Mouse (Mus musculus) embryonic facial prominence, embryonic 12.5 days (tissue): ENCODE measurements around the gene Gm29564. TPM values are rescaled to one million over a fixed set of nuclear protein-coding genes. Genes with fewer than 3 reads are reported as not detected.
"Not testable (repeated sequence)": the region's sequence is repeated elsewhere in the genome, so short reads cannot be mapped to it uniquely, and the experiment has no call there.

Experiments
- ATAC-seq: fragments of 200-750 bp; cut with Nextera tagmentation; 2 replicates; pipeline ENCODE4 v1.8.0; 2017; ENCODE audit not compliant: insufficient number of reproducible peaks, insufficient read depth, low FRiP score, low TSS enrichment
- H3K27ac ChIP-seq: fragments of 300-500 bp; sonication (generic); 2 replicates; pipeline ENCODE4 v1.5.1; 2016; ENCODE audit warnings: mild to moderate bottlenecking
- H3K27me3 ChIP-seq: fragments of 300-500 bp; sonication (generic); 2 replicates; pipeline ENCODE4 v1.6.1; 2016; ENCODE audit warnings: mild to moderate bottlenecking, moderate library complexity
- H3K36me3 ChIP-seq: fragments of 300-500 bp; sonication (generic); 2 replicates; pipeline ENCODE4 v1.6.1; 2016; ENCODE audit warnings: mild to moderate bottlenecking
- H3K4me1 ChIP-seq: fragments of 300-500 bp; sonication (generic); 2 replicates; pipeline ENCODE4 v1.6.1; 2016
- H3K4me2 ChIP-seq: fragments of 300-500 bp; sonication (generic); replicated peaks from 2 replicates; pipeline ENCODE4 v1.6.1; 2016; ENCODE audit warnings: mild to moderate bottlenecking, moderate library complexity
- H3K4me3 ChIP-seq: fragments of 300-500 bp; sonication (generic); 2 replicates; pipeline ENCODE4 v1.5.1; 2016; ENCODE audit warnings: mild to moderate bottlenecking
- H3K9ac ChIP-seq: fragments of 300-500 bp; sonication (generic); 2 replicates; pipeline ENCODE4 v1.6.1; 2016; ENCODE audit warnings: mild to moderate bottlenecking, moderate library complexity
- H3K9me3 ChIP-seq: fragments of 300-500 bp; sonication (generic); 2 replicates; pipeline ENCODE4 v1.6.1; 2016; ENCODE audit warnings: mild to moderate bottlenecking, moderate library complexity
- WGBS: fragments of 180-500 bp; shearing (Covaris S2); methylation state at CpG from one replicate; pipeline ENCODE4 v1.1.7; 2016; 5-methylcytosine and 5-hydroxymethylcytosine counted together
- polyA plus RNA-seq: library from polyadenylated mRNA; unstranded; fragments of >200 nt; fragmentation: Nextera tagmentation; extraction: Ambion mirVana; gene quantifications from 2 replicates; pipeline ENCODE4 v1.2.1, GENCODE M21; 2016

Gene Gm29564
- polyA plus RNA-seq: not detected in 2 replicates

- not testable (repeated sequence) for H3K4me3 ChIP-seq, H3K36me3 ChIP-seq, H3K4me1 ChIP-seq, H3K4me2 ChIP-seq, ATAC-seq, H3K9me3 ChIP-seq, H3K27me3 ChIP-seq, H3K27ac ChIP-seq, H3K9ac ChIP-seq
- no CpG with 5 or more reads among the region's 6 CpGs for WGBS
Observed at GRCm38 (mm10) chrY:78212693-78213092, at the start of gene Gm29564. Gene Gm29564, plus strand, starts transcription at chrY:78212993.

Other genes starting within 250 kb of the Gm29564 start
- not detected in 2 replicates for gene Gm20867, start 249.8 kb upstream of the Gm29564 start, polyA plus RNA-seq